Mouse (Mus musculus): ENCODE measurements around the gene H2-DMb1.

The H2-DMb1 gene

GRCm38 (mm10) chr17:34207866-34208265, 55.0 kb downstream of the H2-DMb1 start:
- in situ Hi-C loops (cut with MboI, MseI) = loop anchor here (5.0 kb wide), 1 partner anchor 36 kb away; no protein-coding TSS in a partner anchor

GRCm38 (mm10) chr17:34208421-34208820, 55.5 kb downstream of the H2-DMb1 start:
- in situ Hi-C loops (cut with MboI, MseI) = loop anchor here (5.0 kb wide), 1 partner anchor 36 kb away; no protein-coding TSS in a partner anchor

GRCm38 (mm10) chr17:34209680-34210079, 56.8 kb downstream of the H2-DMb1 start:
- in situ Hi-C loops (cut with MboI, MseI) = loop anchor here (5.0 kb wide), 1 partner anchor 37 kb away; no protein-coding TSS in a partner anchor

Measured in T-helper 1 cell (primary cell).